Mouse (Mus musculus) intestine, embryonic 14.5 days (tissue): ENCODE measurements around the gene Homez. TPM values are rescaled to one million over a fixed set of nuclear protein-coding genes. Genes with fewer than 3 reads are reported as not detected.

Source experiments
- ATAC-seq: fragments of 200-750 bp; cut with Nextera tagmentation; replicated peaks from 2 replicates; pipeline ENCODE4 v1.8.0; 2017; ENCODE audit warnings: low read depth, moderate number of reproducible peaks, moderate TSS enrichment, moderate library complexity; ENCODE audit not compliant: low FRiP score, low TSS enrichment
- DNase-seq: peaks from one replicate; pipeline ENCODE4 v3.0.0-alpha.2; 2018; ENCODE audit warnings: low spot score
- H3K27ac ChIP-seq: fragments of 300-500 bp; sonication (generic); 2 replicates; pipeline ENCODE4 v1.5.1; 2014; ENCODE audit warnings: low read depth, mild to moderate bottlenecking, control low read depth
- H3K27me3 ChIP-seq: fragments of 300-500 bp; sonication (generic); replicated peaks from 2 replicates; pipeline ENCODE4 v1.6.1; 2014; ENCODE audit warnings: low read length, control low read depth; ENCODE audit not compliant: control insufficient read depth, insufficient read depth
- H3K36me3 ChIP-seq: fragments of 300-500 bp; sonication (generic); 2 replicates; pipeline ENCODE4 v1.6.1; 2014; ENCODE audit warnings: low read length, control low read depth; ENCODE audit not compliant: control insufficient read depth, insufficient read depth
- H3K4me1 ChIP-seq: fragments of 300-500 bp; sonication (generic); replicated peaks from 2 replicates; pipeline ENCODE4 v1.6.1; 2014; ENCODE audit warnings: low read length, control low read depth, mixed read lengths; ENCODE audit not compliant: control insufficient read depth, insufficient read depth
- H3K4me2 ChIP-seq: fragments of 300-500 bp; sonication (generic); 2 replicates; pipeline ENCODE4 v1.6.1; 2014; ENCODE audit warnings: low read length
- H3K4me3 ChIP-seq: fragments of 300-500 bp; sonication (generic); 2 replicates; pipeline ENCODE4 v1.5.1; 2014; ENCODE audit warnings: low read depth, low read length, control low read depth, mixed read lengths
- H3K9ac ChIP-seq: fragments of 300-500 bp; sonication (generic); 2 replicates; pipeline ENCODE4 v1.6.1; 2014; ENCODE audit warnings: mild to moderate bottlenecking, low read length
- H3K9me3 ChIP-seq: fragments of 300-500 bp; sonication (generic); 2 replicates; pipeline ENCODE4 v1.6.1; 2016; ENCODE audit warnings: low read length, control low read depth; ENCODE audit not compliant: control insufficient read depth
- WGBS: fragments of 180-500 bp; shearing (Covaris S2); extraction: QIAGEN DNeasy Blood & Tissue Kit; methylation state at CpG from one replicate; pipeline ENCODE4 v1.1.7; 2014; 5-methylcytosine and 5-hydroxymethylcytosine counted together
- polyA plus RNA-seq: library from polyadenylated mRNA; unstranded; fragments of >200 nt; fragmentation: Nextera tagmentation; extraction: Ambion mirVana; gene quantifications from 2 replicates; pipeline ENCODE4 v1.2.1, GENCODE M21; 2014

Homez gene
- polyA plus RNA-seq, result 7.4 and 10.7 TPM in 2 replicates

GRCm38 (mm10) chr14:54870861-54871260 lies at the start of gene Homez:
Gene Homez, minus strand, starts transcription at chr14:54870961.
- Histone ChIP-seq H3K27ac (no peak within 1 kb of the TSS), H3K4me1 (no peaks in the 10 kb centered on the region), H3K4me3 (no peak within 1 kb of the TSS), H3K9ac (no peak within 1 kb of the TSS), H3K4me2 (no peak within 1 kb of the TSS), H3K27me3 (0 out of 2 replicates have a peak, but pooled peaks cover 3% of the 10 kb centered on the region), H3K36me3 (no peaks in the 10 kb centered on the region), H3K9me3 (no peaks in the 10 kb centered on the region)
- 86% methylated on average over 5 of the region's 5 CpGs for WGBS
- ATAC-seq (no peak), DNase-seq (no peak)

GRCm38 (mm10) chr14:54920076-54920685 lies 49.4 kb upstream of the Homez start:
- no peak overlapping the region for H3K9ac ChIP-seq
- no peak overlapping the region for H3K4me2 ChIP-seq
- peaks cover 55% of the 10 kb centered on the region for H3K36me3 ChIP-seq
- DNase-seq, result no peak
- peaks cover 12% of the 10 kb centered on the region for H3K4me1 ChIP-seq
- no peak overlapping the region for H3K4me3 ChIP-seq
- no peaks in the 10 kb centered on the region for H3K27me3 ChIP-seq
- no peak for ATAC-seq
- no peak overlapping the region for H3K27ac ChIP-seq
- 87% methylated on average over 16 of the region's 16 CpGs for WGBS
- H3K9me3 ChIP-seq, result peaks cover 9% of the 10 kb centered on the region

DNA sequence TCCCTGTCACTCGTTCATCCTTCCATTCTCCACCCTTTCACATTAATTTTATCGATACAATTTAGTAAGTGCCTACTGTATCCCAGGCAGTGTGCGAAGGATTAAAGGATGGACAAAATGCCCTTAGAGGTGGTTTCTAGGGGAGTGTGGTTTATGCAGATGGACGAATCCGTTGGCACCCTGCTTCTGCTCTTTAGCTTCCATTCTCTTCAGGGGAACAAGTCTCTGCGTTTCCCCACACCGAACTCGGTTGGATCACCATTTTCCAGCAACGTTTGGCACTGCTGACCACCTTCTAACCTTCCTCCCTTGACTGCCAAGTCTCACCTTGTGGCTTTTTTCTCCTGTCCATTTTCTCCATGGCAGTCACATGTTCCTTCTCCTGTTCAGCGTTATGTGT lies 42.6 kb upstream of the Homez start:
- peak overlapping the region; percentile 91 for H3K4me3 ChIP-seq
- ATAC-seq (no peak), DNase-seq (no peak)
- H3K4me1 ChIP-seq, result peaks cover 12% of the 10 kb centered on the region
- H3K36me3 ChIP-seq, result peaks cover 41% of the 10 kb centered on the region
- H3K9ac ChIP-seq, result peak overlapping the region; percentile 80
- no peaks in the 10 kb centered on the region for H3K9me3 ChIP-seq
- peak overlapping the region; percentile 19; the same call in 1 of the 2 replicates for H3K27ac ChIP-seq
- WGBS, result 11% methylated on average over 10 of the region's 10 CpGs
- peak overlapping the region; percentile 94 for H3K4me2 ChIP-seq
- H3K27me3 ChIP-seq, result no peaks in the 10 kb centered on the region

GRCm38 (mm10) chr14:54912886-54913285 lies 42.1 kb upstream of the Homez start, which contains the start of gene Slc22a17:
Gene Slc22a17, minus strand, starts transcription at chr14:54913132.
- DNase-seq, result peak; percentile 88
- H3K27ac ChIP-seq, result peak within 1 kb of the TSS; percentile 74
- H3K9me3 ChIP-seq, result no peaks in the 10 kb centered on the region
- H3K4me3 ChIP-seq, result peak within 1 kb of the TSS; percentile 91
- ATAC-seq, result peak; percentile 92
- peaks cover 40% of the 10 kb centered on the region for H3K36me3 ChIP-seq
- WGBS, result 0% methylated on average over 23 of the region's 28 CpGs
- peaks cover 12% of the 10 kb centered on the region for H3K4me1 ChIP-seq
- peak within 1 kb of the TSS; percentile 94 for H3K4me2 ChIP-seq
- peak within 1 kb of the TSS; percentile 80 for H3K9ac ChIP-seq
- no peaks in the 10 kb centered on the region for H3K27me3 ChIP-seq

DNA sequence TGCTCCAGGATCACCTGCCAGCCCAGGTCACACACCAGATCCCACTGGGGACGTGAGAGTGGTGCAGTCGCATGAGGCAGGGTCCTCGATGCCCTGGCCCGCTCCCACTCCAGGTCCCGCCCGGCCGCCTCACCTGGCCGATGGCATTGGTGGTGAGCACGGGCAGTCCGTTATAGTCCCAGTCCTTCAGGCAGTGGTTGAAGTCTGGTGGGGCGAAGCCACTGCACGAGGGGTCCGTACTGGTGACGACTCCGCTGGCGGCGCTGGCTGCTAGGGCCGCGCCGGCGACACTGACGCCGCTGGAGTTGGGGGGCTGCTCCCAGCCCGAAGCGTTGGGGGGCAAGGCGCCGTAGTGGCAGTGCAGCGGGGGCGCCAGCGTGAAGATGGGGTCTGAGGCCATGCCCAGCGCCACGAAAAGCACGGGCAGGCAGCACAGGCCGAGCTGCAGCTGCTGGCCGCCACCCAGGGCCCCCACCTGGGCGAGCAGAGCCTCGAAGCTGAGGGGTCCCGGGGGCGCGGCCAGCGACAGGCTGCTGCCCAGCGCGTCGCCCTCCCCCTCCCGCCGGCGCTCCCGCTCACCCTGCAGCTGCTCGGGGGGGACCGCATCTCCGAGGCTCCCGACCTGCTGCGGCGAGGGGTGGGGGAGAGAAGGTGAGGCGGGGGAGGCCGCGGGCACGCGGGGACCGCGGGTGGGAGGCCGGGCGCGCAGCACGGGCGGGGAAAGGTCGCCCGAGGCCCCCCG lies 41.5 kb upstream of the Homez start:
- peak overlapping the region; percentile 91 for H3K4me3 ChIP-seq
- WGBS, result 4% methylated on average over 53 of the region's 69 CpGs

GRCm38 (mm10) chr14:54908682-54909081 lies 37.9 kb upstream of the Homez start:
- ATAC-seq (no peak), DNase-seq (no peak)
- no peak overlapping the region for H3K9ac ChIP-seq
- no peak overlapping the region for H3K4me2 ChIP-seq
- H3K27me3 ChIP-seq, result no peaks in the 10 kb centered on the region
- 81% methylated on average over 7 of the region's 7 CpGs for WGBS
- H3K4me1 ChIP-seq, result peaks cover 11% of the 10 kb centered on the region
- H3K36me3 ChIP-seq, result peaks cover 43% of the 10 kb centered on the region
- H3K27ac ChIP-seq, result no peak overlapping the region
- no peaks in the 10 kb centered on the region for H3K9me3 ChIP-seq
- H3K4me3 ChIP-seq, result no peak overlapping the region

More for the DNA sequence above, 41.5 kb upstream of the Homez start:
- Histone ChIP-seq H3K4me1 (peaks cover 12% of the 10 kb centered on the region), H3K9ac (peak overlapping the region; percentile 80), H3K27ac (peak overlapping the region; percentile 74), H3K9me3 (no peaks in the 10 kb centered on the region), H3K4me2 (peak overlapping the region; percentile 94), H3K36me3 (peaks cover 43% of the 10 kb centered on the region), H3K27me3 (no peaks in the 10 kb centered on the region)
- ATAC-seq (peak; percentile 57), DNase-seq (peak; percentile 68)

DNA sequence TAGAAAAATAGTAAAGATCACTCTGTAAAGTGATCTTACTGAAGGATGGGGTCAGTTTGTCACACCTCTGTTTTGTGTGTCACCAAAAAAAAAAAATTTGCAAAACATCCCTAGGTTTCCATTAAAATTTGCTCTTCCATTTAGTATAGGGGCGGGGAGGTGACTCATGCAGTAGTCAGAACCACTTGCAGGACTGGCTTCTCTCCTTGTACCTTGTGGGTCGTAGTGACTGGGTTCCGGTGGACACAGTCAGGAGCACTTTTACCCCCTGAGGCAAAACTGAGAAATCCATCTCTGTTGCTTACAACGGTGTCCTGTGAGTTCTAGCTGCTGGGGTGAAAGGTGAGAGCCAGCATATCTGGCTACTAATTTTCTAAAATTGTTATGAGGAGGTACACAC lies 32.9 kb upstream of the Homez start:
- no peak overlapping the region for H3K4me2 ChIP-seq
- ATAC-seq (no peak), DNase-seq (no peak)
- no peak overlapping the region for H3K4me3 ChIP-seq
- no peaks in the 10 kb centered on the region for H3K4me1 ChIP-seq
- 93% methylated on average over 4 of the region's 4 CpGs for WGBS
- peaks cover 36% of the 10 kb centered on the region for H3K36me3 ChIP-seq
- no peak overlapping the region for H3K9ac ChIP-seq
- no peaks in the 10 kb centered on the region for H3K9me3 ChIP-seq
- H3K27me3 ChIP-seq, result no peaks in the 10 kb centered on the region
- no peak overlapping the region for H3K27ac ChIP-seq

DNA sequence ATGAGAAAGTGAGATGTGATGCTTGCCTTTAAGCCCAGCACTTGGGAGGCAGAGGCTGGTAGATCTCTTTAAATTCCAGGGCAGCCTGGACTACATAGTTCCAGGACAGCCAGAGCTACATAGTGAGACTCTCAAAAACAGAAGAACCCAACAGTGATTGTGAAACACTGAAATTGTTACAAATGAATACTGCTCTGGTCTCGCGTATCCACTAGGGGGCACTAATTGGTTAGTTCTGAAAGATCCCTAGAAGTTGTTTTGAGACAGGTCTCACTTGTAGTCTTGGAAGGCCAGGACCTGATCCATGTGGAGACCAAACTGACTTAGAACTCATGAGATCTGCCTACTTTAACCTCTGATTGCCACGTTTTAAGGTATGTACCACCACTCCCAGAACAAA lies 29.6 kb upstream of the Homez start:
- H3K4me1 ChIP-seq, result peaks cover 6% of the 10 kb centered on the region
- no peak overlapping the region for H3K9ac ChIP-seq
- H3K27ac ChIP-seq, result no peak overlapping the region
- no peak overlapping the region for H3K4me3 ChIP-seq
- ATAC-seq (peak; percentile 66), DNase-seq (peak; percentile 76)
- H3K9me3 ChIP-seq, result no peaks in the 10 kb centered on the region
- peaks cover 46% of the 10 kb centered on the region for H3K36me3 ChIP-seq
- 0% methylated on average over 3 of the region's 3 CpGs for WGBS
- H3K4me2 ChIP-seq, result no peak overlapping the region
- H3K27me3 ChIP-seq, result no peaks in the 10 kb centered on the region
